Comparison of ENCODE assay signal across 9 mouse cellular contexts in the genomic region with DNA sequence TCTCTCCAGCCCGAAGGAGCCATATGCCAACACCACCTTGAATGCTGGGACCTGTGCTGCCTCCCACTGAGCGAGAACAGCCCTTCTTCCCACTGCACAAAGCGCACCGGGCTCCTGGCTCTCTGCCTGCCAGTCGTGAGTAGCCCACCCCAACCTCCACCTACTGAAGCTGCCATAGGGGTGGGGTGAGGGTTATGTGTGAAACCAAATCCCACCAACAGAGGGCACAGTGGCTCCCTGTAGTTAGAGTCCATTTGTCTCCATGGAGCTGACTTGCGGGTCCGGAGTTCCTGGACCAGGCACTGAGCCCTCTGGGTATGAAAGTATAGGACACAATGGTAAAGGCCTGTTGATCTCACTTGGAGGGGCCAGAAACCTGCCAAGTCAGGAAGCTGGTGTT. TPM values are rescaled to one million over a fixed set of nuclear protein-coding genes. Genes with fewer than 3 reads are reported as not detected.
DNase-seq lines count a peak whose midpoint lies in the region; ATAC-seq and TF ChIP-seq lines count a peak whose summit lies in the region.
"Had no signal": no experiment of that assay in that cellular context is flagged by ENCODE, and none has a peak within 500 bp of the region (broad histone marks: within the 10 kb centered on the region; RNA-seq: fewer than 3 reads in every experiment).

No protein-coding gene starts in this region.

- H3K9ac ChIP-seq in forebrain, embryonic 12.5 days, result no peak overlapping the region
- H3K9ac ChIP-seq in forebrain, embryonic 16.5 days (replicated peaks; ENCODE audit: low read depth, low read length), result no peak overlapping the region
- no peak overlapping the region for H3K9ac ChIP-seq in lung, embryonic 14.5 days
- H3K9ac ChIP-seq in hindbrain, embryonic 13.5 days, result no peak overlapping the region

- no peaks in the 10 kb centered on the region for H3K36me3 ChIP-seq in forebrain, embryonic 12.5 days (replicated peaks)
- H3K36me3 ChIP-seq in forebrain, embryonic 16.5 days (ENCODE audit: control insufficient read depth, insufficient read depth), result no peaks in the 10 kb centered on the region
- no peaks in the 10 kb centered on the region for H3K36me3 ChIP-seq in thymus, adult 2 months (ENCODE audit: control insufficient read depth, insufficient read depth, low read length)
- H3K36me3 ChIP-seq in lung, embryonic 14.5 days (ENCODE audit: insufficient read depth), result no peaks in the 10 kb centered on the region
- no peaks in the 10 kb centered on the region for H3K36me3 ChIP-seq in hindbrain, embryonic 13.5 days

- H3K9me3 ChIP-seq in forebrain, embryonic 12.5 days, result no peaks in the 10 kb centered on the region
- H3K9me3 ChIP-seq in forebrain, embryonic 16.5 days (ENCODE audit: control insufficient read depth, low read length), result no peaks in the 10 kb centered on the region
- no peaks in the 10 kb centered on the region for H3K9me3 ChIP-seq in lung, embryonic 14.5 days (ENCODE audit: low read depth, low read length)
- H3K9me3 ChIP-seq in hindbrain, embryonic 13.5 days, result no peaks in the 10 kb centered on the region

- ATAC-seq in forebrain, embryonic 12.5 days (ENCODE audit: low FRiP score), result no peak; the same call in 1 of the 2 replicates
- ATAC-seq in forebrain, embryonic 16.5 days, result no peak
- peak; percentile 57; the same call in 1 of the 2 replicates for ATAC-seq in erythroblast, adult 5-6 weeks (replicated peaks; ENCODE audit: low FRiP score, poor library complexity, severe bottlenecking)
- ATAC-seq in lung, embryonic 14.5 days (ENCODE audit: insufficient read depth), result no peak
- ATAC-seq in hindbrain, embryonic 13.5 days (ENCODE audit: low FRiP score), result no peak

- no peak overlapping the region for H3K4me3 ChIP-seq in forebrain, embryonic 12.5 days (replicated peaks)
- H3K4me3 ChIP-seq in forebrain, embryonic 16.5 days (replicated peaks; ENCODE audit: low read length), result no peak overlapping the region
- no peak overlapping the region for H3K4me3 ChIP-seq in thymus, adult 2 months (ENCODE audit: control insufficient read depth, insufficient read depth, low read length)
- no peak overlapping the region for H3K4me3 ChIP-seq in lung, embryonic 14.5 days (ENCODE audit: low read depth, low read length)
- no peak overlapping the region for H3K4me3 ChIP-seq in hindbrain, embryonic 13.5 days

- peak overlapping the region; percentile 6; the same call in 1 of the 2 replicates for H3K4me2 ChIP-seq in forebrain, embryonic 12.5 days
- H3K4me2 ChIP-seq in forebrain, embryonic 16.5 days (ENCODE audit: low read length), result no peak overlapping the region
- no peak overlapping the region for H3K4me2 ChIP-seq in lung, embryonic 14.5 days
- H3K4me2 ChIP-seq in hindbrain, embryonic 13.5 days, result no peak overlapping the region

- H3K27ac ChIP-seq in forebrain, embryonic 12.5 days, result no peak overlapping the region
- no peak overlapping the region for H3K27ac ChIP-seq in forebrain, embryonic 16.5 days (ENCODE audit: low read length)
- no peak overlapping the region for H3K27ac ChIP-seq in thymus, adult 2 months (ENCODE audit: control insufficient read depth, insufficient read depth, low read length)
- H3K27ac ChIP-seq in lung, embryonic 14.5 days (ENCODE audit: low read depth), result no peak overlapping the region
- no peak overlapping the region for H3K27ac ChIP-seq in hindbrain, embryonic 13.5 days

- WGBS in forebrain, embryonic 12.5 days, result 19% methylated on average over 7 of the region's 7 CpGs
- 13% methylated on average over 7 of the region's 7 CpGs for WGBS in forebrain, embryonic 16.5 days
- WGBS in thymus, adult 2 months, result 20% methylated on average over 7 of the region's 7 CpGs
- WGBS in lung, embryonic 14.5 days, result 22% methylated on average over 7 of the region's 7 CpGs
- whole genome bisulfite sequencing in hindbrain, embryonic 13.5 days, result 12% methylated on average over 7 of the region's 7 CpGs

- peaks cover 13% of the 10 kb centered on the region for H3K27me3 ChIP-seq in forebrain, embryonic 12.5 days
- H3K27me3 ChIP-seq in forebrain, embryonic 16.5 days (replicated peaks; ENCODE audit: control insufficient read depth, insufficient read depth, low read length), result no peaks in the 10 kb centered on the region
- no peaks in the 10 kb centered on the region for H3K27me3 ChIP-seq in thymus, adult 2 months (ENCODE audit: control insufficient read depth, insufficient read depth, low read length)
- no peaks in the 10 kb centered on the region for H3K27me3 ChIP-seq in lung, embryonic 14.5 days (ENCODE audit: insufficient read depth, low read length)
- H3K27me3 ChIP-seq in hindbrain, embryonic 13.5 days, result peaks cover 19% of the 10 kb centered on the region

- no peak for TF ChIP-seq POLR2A in thymus, adult 2 months (IDR thresholded peaks at IDR 0.05; ENCODE audit: control insufficient read depth, extremely low read depth, insufficient read depth, low read length, poor library complexity)

- H3K4me1 ChIP-seq in forebrain, embryonic 12.5 days, result no peaks in the 10 kb centered on the region
- peaks cover 4% of the 10 kb centered on the region; the same call in 1 of the 2 replicates for H3K4me1 ChIP-seq in forebrain, embryonic 16.5 days (replicated peaks; ENCODE audit: control insufficient read depth, insufficient read depth, low read length)
- no peaks in the 10 kb centered on the region for H3K4me1 ChIP-seq in thymus, adult 2 months (replicated peaks; ENCODE audit: control insufficient read depth, insufficient read depth, low read length)
- no peaks in the 10 kb centered on the region for H3K4me1 ChIP-seq in lung, embryonic 14.5 days (ENCODE audit: insufficient read depth)
- peaks cover 9% of the 10 kb centered on the region for H3K4me1 ChIP-seq in hindbrain, embryonic 13.5 days (replicated peaks)

- TF ChIP-seq CTCF in thymus, adult 2 months (IDR thresholded peaks at IDR 0.05; ENCODE audit: borderline replicate concordance, control insufficient read depth, extremely low read depth, insufficient read depth, low read length, poor library complexity), result no peak
- peak; percentile 61 for TF ChIP-seq CTCF in lung, embryonic 14.5 days (IDR thresholded peaks at IDR 0.05; ENCODE audit: low read depth)

- peak; percentile 56 for DNase-seq in thymus, adult 2 months
- DNase-seq in thymus, adult 18-20 months, result no peak
- DNase-seq in lung, embryonic 14.5 days, result peak; percentile 64
- DNase-seq in thymus, postnatal 14 days, result peak; percentile 50

RNA-seq across cellular contexts. Expression of gene Lrcol1, which starts 10.2 kb away (rescaled TPM):
- polyA plus RNA-seq in forebrain, embryonic 12.5 days (2016; fragmentation: Nextera tagmentation; extraction: Ambion mirVana), result not detected in 2 replicates
- not detected in 2 replicates for polyA plus RNA-seq in forebrain, embryonic 16.5 days (2015; fragmentation: Nextera tagmentation; extraction: Ambion mirVana)
- 0.28 and 0.73 TPM in 2 replicates for polyA plus RNA-seq in thymus, adult 2 months (2012; rRNA removed)
- total RNA-seq in erythroblast, adult 5-6 weeks (2015; ENCODE audit: low replicate concordance), result not detected in 2 replicates
- not detected in 2 replicates for total RNA-seq in erythroblast, adult 5-6 weeks (2017; ENCODE audit: low replicate concordance)
- 2.4 and 2.6 TPM in 2 replicates for polyA plus RNA-seq in lung, embryonic 14.5 days (2014; fragmentation: Nextera tagmentation; extraction: Ambion mirVana)
- not detected in 2 replicates for polyA plus RNA-seq in hindbrain, embryonic 13.5 days (2015; fragmentation: Nextera tagmentation; extraction: Ambion mirVana)
- total RNA-seq: left cerebral cortex, adult 18-20 months had no signal

RNA-seq across cellular contexts. Expression of gene P2rx2, which starts 11.7 kb away (rescaled TPM):
- 1.8 and 1.9 TPM in 2 replicates for polyA plus RNA-seq in forebrain, embryonic 12.5 days (2016; fragmentation: Nextera tagmentation; extraction: Ambion mirVana)
- polyA plus RNA-seq in forebrain, embryonic 16.5 days (2015; fragmentation: Nextera tagmentation; extraction: Ambion mirVana), result 7.6 and 7.7 TPM in 2 replicates
- polyA plus RNA-seq in thymus, adult 2 months (2012; rRNA removed), result 0.77 and 0.84 TPM in 2 replicates
- not detected in 2 replicates for total RNA-seq in erythroblast, adult 5-6 weeks (2015; ENCODE audit: low replicate concordance)
- total RNA-seq in erythroblast, adult 5-6 weeks (2017; ENCODE audit: low replicate concordance), result not detected in 2 replicates
- polyA plus RNA-seq in lung, embryonic 14.5 days (2014; fragmentation: Nextera tagmentation; extraction: Ambion mirVana), result 14.1 and 15.4 TPM in 2 replicates
- polyA plus RNA-seq in hindbrain, embryonic 13.5 days (2015; fragmentation: Nextera tagmentation; extraction: Ambion mirVana), result 5.1 and 6.5 TPM in 2 replicates

Comparison
In these comparisons a context has a peak if more than half of its experiments do, and no peak if none do; other contexts are left out.
1. DNase-seq: peak in thymus, adult 2 months (single experiment), lung, embryonic 14.5 days (single experiment) and thymus, postnatal 14 days (single experiment); none in thymus, adult 18-20 months (0 of 2).